Mouse (Mus musculus): ENCODE results near the gene Cables2.

GRCm38 (mm10) chr2:180289440-180290108 is 16.3 kb upstream of the Cables2 start, which contains the start of gene Rbbp8nl:
- TF ChIP-seq CTCF (conservative IDR thresholded peaks at IDR 0.05; ENCODE audit: low read length) (no peak), POU5F1 (IDR thresholded peaks at IDR 0.05; ENCODE audit: borderline replicate concordance, low read length) (no peak)

All from E14TG2a.4 (cell line).